Mouse (Mus musculus) forebrain, embryonic 16.5 days (tissue): Measurements from ENCODE around the gene Tmem110. TPM values are rescaled to one million over a fixed set of nuclear protein-coding genes. Genes with fewer than 3 reads are reported as not detected.

Experiments
- ATAC-seq: fragments of 200-750 bp; cut with Nextera tagmentation; 2 replicates; pipeline ENCODE4 v1.8.0; 2017; ENCODE audit warnings: mild to moderate bottlenecking, moderate library complexity
- H3K27ac ChIP-seq: fragments of 300-500 bp; sonication (generic); 2 replicates; pipeline ENCODE4 v1.5.1; 2014; ENCODE audit warnings: low read length, control low read depth
- H3K27me3 ChIP-seq: fragments of 300-500 bp; sonication (generic); replicated peaks from 2 replicates; pipeline ENCODE4 v1.6.1; 2014; ENCODE audit warnings: low read length; ENCODE audit not compliant: control insufficient read depth, insufficient read depth
- H3K36me3 ChIP-seq: fragments of 300-500 bp; sonication (generic); 2 replicates; pipeline ENCODE4 v1.6.1; 2014; ENCODE audit not compliant: control insufficient read depth, insufficient read depth
- H3K4me1 ChIP-seq: fragments of 300-500 bp; sonication (generic); replicated peaks from 2 replicates; pipeline ENCODE4 v1.6.1; 2014; ENCODE audit warnings: low read length; ENCODE audit not compliant: control insufficient read depth, insufficient read depth
- H3K4me2 ChIP-seq: fragments of 300-500 bp; sonication (generic); 2 replicates; pipeline ENCODE4 v1.6.1; 2014; ENCODE audit warnings: mild to moderate bottlenecking, low read length, control low read depth
- H3K4me3 ChIP-seq: fragments of 300-500 bp; sonication (generic); replicated peaks from 2 replicates; pipeline ENCODE4 v1.5.1; 2014; ENCODE audit warnings: mild to moderate bottlenecking, low read length, control low read depth
- H3K9ac ChIP-seq: fragments of 300-500 bp; sonication (generic); replicated peaks from 2 replicates; pipeline ENCODE4 v1.6.1; 2014; ENCODE audit warnings: low read depth, low read length, control low read depth
- H3K9me3 ChIP-seq: fragments of 300-500 bp; sonication (generic); 2 replicates; pipeline ENCODE4 v1.6.1; 2016; ENCODE audit warnings: low read length; ENCODE audit not compliant: control insufficient read depth
- WGBS: fragments of 180-500 bp; shearing (Covaris S2); extraction: QIAGEN DNeasy Blood & Tissue Kit; methylation state at CpG from one replicate; pipeline ENCODE4 v1.1.7; 2014; 5-methylcytosine and 5-hydroxymethylcytosine counted together
- polyA plus RNA-seq: library from polyadenylated mRNA; unstranded; fragments of >200 nt; fragmentation: Nextera tagmentation; extraction: Ambion mirVana; gene quantifications from 2 replicates; pipeline ENCODE4 v1.2.1, GENCODE M21; 2015

The Tmem110 gene
- polyA plus RNA-seq, 1 experiment from 2014 or later, result 18.3 TPM

DNA sequence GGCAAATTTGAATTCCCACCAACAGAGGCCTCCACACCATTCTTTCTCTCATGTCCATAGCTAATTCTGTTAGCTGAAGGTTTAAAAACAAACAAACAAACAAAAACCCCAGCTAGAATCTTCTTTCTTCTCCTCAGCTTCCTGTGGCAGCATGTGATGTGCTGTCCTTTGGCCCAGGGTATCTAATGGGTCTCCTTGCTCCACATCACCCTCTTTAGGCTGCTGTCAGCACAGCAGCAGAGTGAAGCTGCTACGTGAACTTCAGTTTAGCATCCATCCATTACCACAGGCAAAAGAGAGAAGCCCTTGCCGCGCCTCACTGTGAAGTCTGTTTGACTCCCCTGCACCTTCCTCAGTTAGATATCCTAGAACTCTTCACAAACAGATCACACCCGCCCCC, 32.6 kb downstream of the Tmem110 start:
- no peak overlapping the region for H3K4me2 ChIP-seq
- no peak overlapping the region for H3K27ac ChIP-seq
- no peaks in the 10 kb centered on the region for H3K36me3 ChIP-seq
- 82% methylated on average over 4 of the region's 4 CpGs for WGBS
- H3K27me3 ChIP-seq, result no peaks in the 10 kb centered on the region
- H3K9ac ChIP-seq, result no peak overlapping the region
- H3K4me3 ChIP-seq, result no peak overlapping the region
- no peak for ATAC-seq
- no peaks in the 10 kb centered on the region for H3K4me1 ChIP-seq
- H3K9me3 ChIP-seq, result no peaks in the 10 kb centered on the region

DNA sequence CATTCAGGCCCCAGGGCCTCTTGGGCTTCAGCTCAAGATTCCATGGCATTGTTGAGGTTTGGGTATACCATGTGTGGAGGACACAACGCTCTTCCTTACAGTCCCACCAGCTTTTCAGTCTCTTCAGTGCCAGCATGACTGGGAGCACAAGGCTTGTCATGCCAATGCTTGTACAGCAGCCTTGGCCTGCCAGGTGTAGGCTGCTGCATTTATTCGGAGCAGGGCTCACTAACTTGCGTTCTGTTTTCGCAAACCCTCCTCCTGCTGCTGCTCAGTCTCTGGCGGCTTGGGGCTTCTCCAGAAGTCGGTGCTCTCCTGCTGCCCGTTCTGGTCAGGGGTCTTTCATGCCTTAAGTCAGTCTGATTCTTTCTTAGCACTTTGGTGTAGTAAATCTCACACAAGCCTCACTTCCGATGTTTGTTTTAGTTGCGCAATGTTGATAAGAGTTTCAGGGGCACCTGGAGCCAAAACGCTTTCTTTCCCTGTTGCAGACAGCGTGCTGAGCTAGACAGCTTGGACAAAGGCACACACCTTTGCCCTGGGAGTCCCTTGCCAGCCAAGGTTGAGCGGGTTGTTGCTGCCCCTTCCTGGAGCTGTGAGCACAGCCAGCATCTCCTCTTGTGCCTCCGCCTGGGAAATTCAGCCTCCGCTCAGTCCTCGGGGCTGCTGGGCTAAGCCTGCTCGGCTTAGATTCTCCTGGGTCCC, 36.2 kb downstream of the Tmem110 start:
- Histone ChIP-seq H3K27me3 (no peaks in the 10 kb centered on the region), H3K9ac (no peak overlapping the region), H3K27ac (no peak overlapping the region), H3K36me3 (no peaks in the 10 kb centered on the region), H3K4me1 (no peaks in the 10 kb centered on the region), H3K4me3 (no peak overlapping the region), H3K4me2 (no peak overlapping the region), H3K9me3 (no peaks in the 10 kb centered on the region)
- no peak for ATAC-seq
- 82% methylated on average over 16 of the region's 16 CpGs for WGBS

DNA sequence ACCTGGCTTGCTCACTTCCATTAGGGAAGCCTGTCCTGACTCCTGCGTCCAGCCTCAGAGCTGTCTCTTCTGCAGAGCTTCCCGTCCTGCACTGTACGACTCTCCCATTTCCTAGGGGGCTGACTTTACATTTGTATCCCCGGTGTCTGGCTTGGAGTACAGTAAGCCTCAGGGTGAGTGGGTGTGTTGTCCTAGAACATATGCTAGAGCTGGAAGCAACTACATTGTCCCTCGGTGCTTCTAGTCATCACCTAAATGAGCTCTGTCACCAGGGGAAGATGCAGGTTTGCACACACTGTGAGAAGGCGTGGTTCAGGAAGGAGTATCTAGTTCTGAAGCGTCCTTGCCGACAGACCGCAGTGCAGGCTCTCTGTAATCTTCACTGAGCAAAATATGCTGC, 37.0 kb downstream of the Tmem110 start:
- Histone ChIP-seq H3K4me1 (no peaks in the 10 kb centered on the region), H3K9me3 (no peaks in the 10 kb centered on the region), H3K27me3 (no peaks in the 10 kb centered on the region), H3K27ac (no peak overlapping the region), H3K4me2 (no peak overlapping the region), H3K4me3 (no peak overlapping the region), H3K36me3 (no peaks in the 10 kb centered on the region), H3K9ac (no peak overlapping the region)
- no peak for ATAC-seq
- 88% methylated on average over 9 of the region's 9 CpGs for WGBS

DNA sequence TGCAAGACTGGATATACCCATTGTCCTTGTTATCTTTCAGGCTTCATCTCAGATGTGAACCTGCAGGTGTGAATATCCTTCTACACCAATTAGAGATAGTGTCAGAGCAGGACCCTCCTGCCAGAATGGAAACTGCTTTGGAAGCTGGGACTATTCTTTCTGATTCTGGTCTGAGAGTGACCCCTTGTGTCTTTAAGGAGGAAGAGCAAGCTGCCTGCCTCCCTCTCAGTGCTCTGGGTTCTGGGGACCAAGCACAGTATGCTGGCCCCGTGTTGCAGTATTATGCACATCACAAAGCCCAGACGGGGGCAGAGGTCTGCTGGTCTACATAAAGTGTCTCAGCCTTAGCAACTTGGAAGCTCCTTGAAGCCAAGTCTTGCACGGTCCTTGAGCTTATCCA, 39.9 kb downstream of the Tmem110 start:
- WGBS, result 72% methylated on average over 3 of the region's 3 CpGs
- no peak overlapping the region for H3K27ac ChIP-seq
- no peak overlapping the region for H3K4me2 ChIP-seq
- H3K27me3 ChIP-seq, result no peaks in the 10 kb centered on the region
- no peaks in the 10 kb centered on the region for H3K36me3 ChIP-seq
- no peak for ATAC-seq
- H3K4me1 ChIP-seq, result no peaks in the 10 kb centered on the region
- H3K9me3 ChIP-seq, result no peaks in the 10 kb centered on the region
- no peak overlapping the region for H3K4me3 ChIP-seq
- no peak overlapping the region for H3K9ac ChIP-seq

DNA sequence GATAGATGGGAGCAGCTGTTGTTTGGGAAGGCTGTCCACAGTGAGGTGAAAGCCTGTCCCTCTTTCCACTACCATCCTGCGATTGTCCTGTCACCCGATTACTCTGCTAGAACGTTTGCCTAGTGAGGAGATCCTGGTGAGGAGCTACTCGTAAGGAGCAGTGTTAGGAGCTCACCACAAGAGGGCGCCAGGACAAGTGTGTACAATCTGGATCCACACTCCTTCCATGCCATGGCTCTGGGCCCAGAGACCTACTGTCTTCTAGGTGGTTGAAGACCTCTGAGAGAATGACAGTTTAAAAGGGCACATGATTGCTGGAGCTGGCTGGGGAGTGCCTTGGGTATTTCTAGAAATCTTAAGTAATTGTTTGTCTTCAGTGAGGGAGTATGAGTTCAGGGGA, 41.7 kb downstream of the Tmem110 start:
- 29% methylated on average over 5 of the region's 5 CpGs for WGBS
- Histone ChIP-seq H3K4me2 (no peak overlapping the region), H3K4me3 (no peak overlapping the region), H3K9ac (no peak overlapping the region), H3K27me3 (no peaks in the 10 kb centered on the region), H3K27ac (no peak overlapping the region), H3K9me3 (no peaks in the 10 kb centered on the region), H3K36me3 (no peaks in the 10 kb centered on the region), H3K4me1 (no peaks in the 10 kb centered on the region)
- no peak for ATAC-seq

DNA sequence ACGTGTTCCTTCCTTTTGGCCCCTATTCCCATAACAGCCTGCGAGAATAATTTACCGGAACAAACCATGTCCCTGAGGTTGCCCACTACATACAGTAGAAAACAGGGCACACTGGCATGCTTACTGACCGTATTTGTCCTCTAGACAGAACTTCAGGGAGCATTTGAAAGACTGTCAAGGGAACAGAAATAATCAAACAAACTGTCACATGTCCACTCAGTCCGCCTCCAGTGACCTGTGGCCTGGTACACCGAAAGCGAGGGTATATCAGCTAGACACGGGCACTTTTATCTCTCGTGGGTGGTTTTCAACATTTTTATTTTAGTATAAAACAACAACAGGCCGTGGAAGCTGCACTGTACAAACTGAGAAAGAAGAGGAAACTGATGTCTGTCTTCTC, 43.4 kb downstream of the Tmem110 start:
- no peak for ATAC-seq
- H3K9me3 ChIP-seq, result no peaks in the 10 kb centered on the region
- H3K9ac ChIP-seq, result no peak overlapping the region
- whole genome bisulfite sequencing, result 91% methylated on average over 10 of the region's 10 CpGs
- 0 out of 2 replicates have a peak, but pooled peaks cover 3% of the 10 kb centered on the region for H3K36me3 ChIP-seq
- H3K27ac ChIP-seq, result no peak overlapping the region
- H3K4me1 ChIP-seq, result no peaks in the 10 kb centered on the region
- H3K4me2 ChIP-seq, result no peak overlapping the region
- H3K27me3 ChIP-seq, result no peaks in the 10 kb centered on the region
- no peak overlapping the region for H3K4me3 ChIP-seq

DNA sequence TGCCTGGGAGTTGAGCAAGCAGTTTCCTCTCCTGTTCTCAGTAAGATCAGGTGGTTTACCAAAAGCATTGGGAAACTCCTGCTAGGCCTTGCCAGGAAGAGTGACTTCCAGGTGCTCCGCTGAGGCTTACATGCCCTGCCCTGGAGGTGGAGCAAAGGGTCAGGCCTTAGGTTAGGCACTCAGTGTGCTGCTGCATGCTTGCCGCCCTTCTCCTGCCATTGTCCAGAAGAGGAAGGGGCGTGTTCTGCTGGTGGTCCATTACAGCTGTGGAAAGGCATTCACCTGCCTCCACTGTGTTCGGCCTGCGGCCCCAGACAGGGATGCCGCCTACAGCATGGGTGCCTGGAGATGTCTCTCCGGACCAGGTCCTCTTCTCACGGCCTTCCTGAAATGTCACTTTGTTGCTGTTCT, 44.0 kb downstream of the Tmem110 start:
- Histone ChIP-seq H3K36me3 (0 out of 2 replicates have a peak, but pooled peaks cover 3% of the 10 kb centered on the region), H3K4me3 (no peak overlapping the region), H3K27me3 (no peaks in the 10 kb centered on the region), H3K9me3 (no peaks in the 10 kb centered on the region), H3K4me1 (no peaks in the 10 kb centered on the region), H3K9ac (no peak overlapping the region), H3K27ac (no peak overlapping the region), H3K4me2 (no peak overlapping the region)
- ATAC-seq, result no peak
- 83% methylated on average over 8 of the region's 8 CpGs for WGBS

DNA sequence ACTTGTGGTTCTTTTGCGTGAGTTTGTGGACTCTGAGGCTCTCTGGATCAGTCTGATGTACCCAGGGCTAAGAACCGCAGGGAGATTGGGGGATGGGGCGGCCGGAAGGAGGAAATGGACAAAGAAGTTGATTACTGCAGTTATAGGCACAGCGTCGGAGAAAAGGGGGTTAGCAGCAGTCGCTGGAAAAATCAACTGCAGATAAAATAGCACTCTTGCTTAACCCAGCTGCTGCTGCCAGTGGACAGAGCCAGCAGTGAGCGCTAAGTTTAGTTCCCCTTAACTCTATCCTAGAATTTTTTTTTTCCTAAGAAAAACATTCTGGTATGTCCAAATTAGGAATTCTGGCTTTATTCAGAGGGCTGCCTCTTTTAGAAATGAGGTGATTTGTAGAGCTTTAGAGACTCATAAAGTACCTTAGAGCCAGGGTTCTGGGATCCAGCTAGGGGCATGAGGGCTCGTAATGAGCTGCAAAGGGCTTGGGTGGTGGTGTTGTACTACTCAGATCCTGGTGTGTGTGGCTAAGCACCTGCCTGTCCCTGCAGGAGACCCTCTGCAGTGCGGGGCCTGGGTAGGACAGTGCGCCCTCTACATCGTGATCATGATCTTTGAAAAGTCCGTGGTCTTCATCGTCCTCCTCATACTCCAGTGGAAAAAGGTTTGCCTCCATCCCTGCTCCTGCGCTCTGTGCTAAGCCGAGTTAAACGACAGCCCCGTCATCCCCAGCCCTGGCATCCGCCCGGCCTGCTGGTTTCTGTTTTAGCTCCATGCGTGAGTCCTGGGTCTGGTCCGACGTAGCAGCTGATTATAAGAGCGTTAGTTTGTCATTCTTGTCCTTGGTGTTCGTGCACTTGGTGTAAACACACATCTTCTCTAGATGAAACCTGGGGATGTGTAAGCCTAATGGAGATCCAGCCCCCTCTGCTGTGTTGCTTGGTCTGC, 45.1 kb downstream of the Tmem110 start:
- Histone ChIP-seq H3K4me2 (no peak overlapping the region), H3K27me3 (no peaks in the 10 kb centered on the region), H3K9ac (no peak overlapping the region), H3K27ac (no peak overlapping the region), H3K4me1 (no peaks in the 10 kb centered on the region), H3K36me3 (0 out of 2 replicates have a peak, but pooled peaks cover 3% of the 10 kb centered on the region), H3K9me3 (no peaks in the 10 kb centered on the region), H3K4me3 (no peak overlapping the region)
- no peak for ATAC-seq
- 86% methylated on average over 25 of the region's 25 CpGs for WGBS

DNA sequence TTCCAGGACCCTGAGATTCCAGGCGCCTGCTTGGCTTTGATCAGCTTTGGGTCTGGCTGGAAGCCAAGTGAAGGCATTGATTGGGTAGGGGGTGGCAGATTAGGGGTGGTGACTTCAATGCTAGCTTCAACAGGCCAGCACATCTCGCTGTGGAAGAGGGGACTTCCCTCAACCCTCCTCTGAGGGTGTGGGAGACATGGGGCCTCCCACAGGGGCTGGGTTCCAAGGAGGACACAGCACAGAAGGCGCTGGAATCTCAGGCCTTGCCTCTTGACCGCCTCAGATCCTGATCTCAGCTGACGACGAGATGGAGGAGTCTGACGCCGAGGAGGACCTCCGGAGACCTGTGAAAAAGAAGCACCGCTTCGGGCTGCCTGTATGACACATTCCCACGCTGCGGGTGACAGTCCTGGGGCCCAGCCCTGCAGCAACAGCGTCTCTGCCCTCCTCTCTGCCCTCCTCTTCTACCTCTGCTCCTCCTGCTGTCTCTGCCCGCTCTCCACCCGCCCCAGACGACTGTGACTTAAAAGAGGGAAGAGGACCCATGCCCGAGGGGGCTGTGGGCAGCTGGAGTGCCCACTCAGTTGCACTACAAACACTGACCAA, 48.8 kb downstream of the Tmem110 start:
- H3K4me1 ChIP-seq, result no peaks in the 10 kb centered on the region
- H3K4me2 ChIP-seq, result no peak overlapping the region
- H3K27ac ChIP-seq, result no peak overlapping the region
- WGBS, result 85% methylated on average over 18 of the region's 18 CpGs
- H3K27me3 ChIP-seq, result no peaks in the 10 kb centered on the region
- H3K4me3 ChIP-seq, result no peak overlapping the region
- no peak overlapping the region for H3K9ac ChIP-seq
- no peak for ATAC-seq
- 0 out of 2 replicates have a peak, but pooled peaks cover 3% of the 10 kb centered on the region for H3K36me3 ChIP-seq
- H3K9me3 ChIP-seq, result no peaks in the 10 kb centered on the region
